Mouse (Mus musculus) thymus, adult 2 months (tissue): ENCODE data around the gene Steap2. TPM values are rescaled to one million over a fixed set of nuclear protein-coding genes. Genes with fewer than 3 reads are reported as not detected.

ENCODE experiments used
- DNase-seq: peaks from one replicate; pipeline ENCODE4 v3.0.0; 2021
- H3K27ac ChIP-seq: fragments of 200-500 bp; 2 replicates; pipeline ENCODE4 v1.5.1; 2012; ENCODE audit warnings: low read length, control low read depth; ENCODE audit not compliant: control insufficient read depth, insufficient read depth
- H3K27me3 ChIP-seq: fragments of 200-500 bp; 2 replicates; pipeline ENCODE4 v1.6.1; 2012; ENCODE audit warnings: mild to moderate bottlenecking, low read length, moderate library complexity, mixed read lengths; ENCODE audit not compliant: control insufficient read depth, insufficient read depth
- H3K36me3 ChIP-seq: fragments of 200-500 bp; 2 replicates; pipeline ENCODE4 v1.6.1; 2012; ENCODE audit warnings: mild to moderate bottlenecking, low read length, moderate library complexity; ENCODE audit not compliant: control insufficient read depth, insufficient read depth
- H3K4me1 ChIP-seq: fragments of 200-500 bp; replicated peaks from 2 replicates; pipeline ENCODE4 v1.6.1; 2012; ENCODE audit warnings: low read length; ENCODE audit not compliant: control insufficient read depth, insufficient read depth
- H3K4me3 ChIP-seq: fragments of 200-500 bp; 2 replicates; pipeline ENCODE4 v1.5.1; 2012; ENCODE audit warnings: mild to moderate bottlenecking, low read length, control low read depth, moderate library complexity; ENCODE audit not compliant: control insufficient read depth, insufficient read depth
- CTCF ChIP-seq: fragments of 200-500 bp; IDR thresholded peaks from 2 replicates; pipeline ENCODE4 v1.5.1; 2012; ENCODE audit warnings: mild to moderate bottlenecking, control low read depth, low read length, moderate library complexity, borderline replicate concordance; ENCODE audit not compliant: control insufficient read depth, poor library complexity, insufficient read depth; ENCODE audit errors: extremely low read depth
- POLR2A ChIP-seq: fragments of 200-500 bp; IDR thresholded peaks from 2 replicates; pipeline ENCODE4 v1.6.1; 2012; ENCODE audit warnings: mild to moderate bottlenecking, low read length, control low read depth, moderate library complexity; ENCODE audit not compliant: control insufficient read depth, poor library complexity, insufficient read depth; ENCODE audit errors: extremely low read depth
- WGBS: fragments of 180-500 bp; shearing (Covaris S2); methylation state at CpG from one replicate; pipeline ENCODE4 v1.1.7; 2018; 5-methylcytosine and 5-hydroxymethylcytosine counted together
- polyA plus RNA-seq: library from polyadenylated mRNA; depleted of rRNA; stranded (reverse); fragments of >200 nt; gene quantifications from 2 replicates; pipeline ENCODE4 v1.2.3, GENCODE M21; 2012; rRNA removed

The Steap2 gene
- polyA plus RNA-seq, 1 experiment: 0.42 TPM

GRCm38 (mm10) chr5:5648817-5649569 is 45.4 kb downstream of the Steap2 start:
- Histone ChIP-seq H3K4me1 (no peaks in the 10 kb centered on the region), H3K36me3 (no peaks in the 10 kb centered on the region), H3K4me3 (no peak overlapping the region), H3K27me3 (no peaks in the 10 kb centered on the region), H3K27ac (no peak overlapping the region)
- DNase-seq: no peak
- WGBS: 66% methylated on average over 6 of the region's 6 CpGs
- no peak for TF ChIP-seq POLR2A
- no peak for TF ChIP-seq CTCF

- H3K4me3 ChIP-seq: no peak overlapping the region
- TF ChIP-seq CTCF (no peak), POLR2A (no peak)
- no peaks in the 10 kb centered on the region for H3K27me3 ChIP-seq
- no peaks in the 10 kb centered on the region for H3K36me3 ChIP-seq
- 7% methylated on average over 1 of the region's 1 CpGs for WGBS
- H3K4me1 ChIP-seq: no peaks in the 10 kb centered on the region
- no peak overlapping the region for H3K27ac ChIP-seq
- no peak for DNase-seq
These were observed 48.2 kb downstream of the Steap2 start for GRCm38 (mm10) chr5:5646173-5646572.

GRCm38 (mm10) chr5:5638496-5638895 is 55.9 kb downstream of the Steap2 start:
- TF ChIP-seq POLR2A (no peak), CTCF (no peak)
- Histone ChIP-seq H3K27ac (no peak overlapping the region), H3K4me1 (no peaks in the 10 kb centered on the region), H3K27me3 (no peaks in the 10 kb centered on the region), H3K36me3 (no peaks in the 10 kb centered on the region), H3K4me3 (no peak overlapping the region)
- WGBS: 66% methylated on average over 2 of the region's 2 CpGs
- DNase-seq: no peak

GRCm38 (mm10) chr5:5625491-5625890 is 68.9 kb downstream of the Steap2 start:
- TF ChIP-seq POLR2A (no peak), CTCF (no peak)
- H3K36me3 ChIP-seq: no peaks in the 10 kb centered on the region
- DNase-seq: no peak
- H3K27ac ChIP-seq: no peak overlapping the region
- 93% methylated on average over 3 of the region's 3 CpGs for WGBS
- H3K4me3 ChIP-seq: no peak overlapping the region
- no peaks in the 10 kb centered on the region for H3K27me3 ChIP-seq
- H3K4me1 ChIP-seq: no peaks in the 10 kb centered on the region

GRCm38 (mm10) chr5:5618329-5618728 is 76.0 kb downstream of the Steap2 start:
- Histone ChIP-seq H3K27me3 (no peaks in the 10 kb centered on the region), H3K4me3 (no peak overlapping the region), H3K4me1 (no peaks in the 10 kb centered on the region), H3K36me3 (no peaks in the 10 kb centered on the region), H3K27ac (no peak overlapping the region)
- 78% methylated on average over 4 of the region's 4 CpGs for WGBS
- no peak for TF ChIP-seq POLR2A
- no peak for DNase-seq

Other genes with a start within 250 kb of the Steap2 start
- not detected in 2 replicates for gene 1700015F17Rik, start 215.4 kb downstream of the Steap2 start, polyA plus RNA-seq
- gene Cldn12, start 179.6 kb downstream of the Steap2 start, polyA plus RNA-seq: 3.4 and 5.2 TPM in 2 replicates
- 1.9 and 2.5 TPM in 2 replicates for gene Gtpbp10, start 135.0 kb downstream of the Steap2 start, polyA plus RNA-seq
- gene Gm8773, start 120.8 kb downstream of the Steap2 start, polyA plus RNA-seq: 0.39 TPM in 1 of 2 replicates, not detected in the other
- 0.34 and 0.41 TPM in 2 replicates for gene Cfap69, start 30.3 kb downstream of the Steap2 start, polyA plus RNA-seq
- not detected in 2 replicates for gene Steap1, start 54.7 kb upstream of the Steap2 start, polyA plus RNA-seq